Mouse (Mus musculus): Measurements from ENCODE around the gene Fhit. TPM values are rescaled to one million over a fixed set of nuclear protein-coding genes. Genes with fewer than 3 reads are reported as not detected.

Gene Fhit
- total RNA-seq, 1 experiment from 2014 or later: 3.8 TPM

- no peak for ATAC-seq (replicated peaks in 1 of 2; ENCODE audit: insufficient read depth in 1 of 2, low FRiP score in 2 of 2, low TSS enrichment in 1 of 2, low read depth in 1 of 2, poor library complexity in 2 of 2, severe bottlenecking in 2 of 2)
These were observed 680.5 kb downstream of the Fhit start for GRCm38 (mm10) chr14:10481370-10481769.

GRCm38 (mm10) chr14:10480681-10481080, 681.2 kb downstream of the Fhit start:
- no peak for ATAC-seq (replicated peaks in 1 of 2; ENCODE audit: insufficient read depth in 1 of 2, low FRiP score in 2 of 2, low TSS enrichment in 1 of 2, low read depth in 1 of 2, poor library complexity in 2 of 2, severe bottlenecking in 2 of 2)

GRCm38 (mm10) chr14:10453001-10453861, 708.6 kb downstream of the Fhit start:
- peak; percentile 93 to 98 for ATAC-seq (replicated peaks in 1 of 2; ENCODE audit: insufficient read depth in 1 of 2, low FRiP score in 2 of 2, low TSS enrichment in 1 of 2, low read depth in 1 of 2, poor library complexity in 2 of 2, severe bottlenecking in 2 of 2)

- no peak for ATAC-seq (replicated peaks in 1 of 2; ENCODE audit: insufficient read depth in 1 of 2, low FRiP score in 2 of 2, low TSS enrichment in 1 of 2, low read depth in 1 of 2, poor library complexity in 2 of 2, severe bottlenecking in 2 of 2)
These were observed 709.6 kb downstream of the Fhit start for GRCm38 (mm10) chr14:10452234-10452633.

DNA sequence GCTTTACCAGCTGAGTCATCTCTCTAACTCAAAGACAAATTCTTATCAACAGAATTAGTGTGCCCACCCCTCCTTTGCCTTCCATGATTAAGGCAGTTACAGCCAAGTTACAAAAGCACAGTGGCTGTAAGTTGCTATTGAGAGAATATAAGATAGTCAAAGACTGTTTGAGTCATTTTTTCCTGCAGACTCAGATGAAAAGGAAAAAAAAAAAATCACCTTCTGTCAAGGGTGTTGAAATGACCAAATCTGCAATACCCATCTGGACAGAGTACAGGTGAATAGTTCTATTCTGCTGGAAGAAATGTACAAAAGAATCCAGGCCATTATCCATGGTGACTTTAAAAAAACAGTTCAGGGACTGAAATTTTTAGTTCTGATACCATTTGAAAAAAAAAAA, 716.5 kb downstream of the Fhit start:
- no peak for ATAC-seq (replicated peaks in 1 of 2; ENCODE audit: insufficient read depth in 1 of 2, low FRiP score in 2 of 2, low TSS enrichment in 1 of 2, low read depth in 1 of 2, poor library complexity in 2 of 2, severe bottlenecking in 2 of 2)

GRCm38 (mm10) chr14:10439007-10439749, 722.7 kb downstream of the Fhit start:
- ATAC-seq (replicated peaks in 1 of 2; ENCODE audit: insufficient read depth in 1 of 2, low FRiP score in 2 of 2, low TSS enrichment in 1 of 2, low read depth in 1 of 2, poor library complexity in 2 of 2, severe bottlenecking in 2 of 2): peak; percentile 85 to 87

GRCm38 (mm10) chr14:10436193-10436592, 725.6 kb downstream of the Fhit start:
- ATAC-seq (replicated peaks in 1 of 2; ENCODE audit: insufficient read depth in 1 of 2, low FRiP score in 2 of 2, low TSS enrichment in 1 of 2, low read depth in 1 of 2, poor library complexity in 2 of 2, severe bottlenecking in 2 of 2): no peak

GRCm38 (mm10) chr14:10432502-10432901, 729.3 kb downstream of the Fhit start:
- no peak for ATAC-seq (replicated peaks in 1 of 2; ENCODE audit: insufficient read depth in 1 of 2, low FRiP score in 2 of 2, low TSS enrichment in 1 of 2, low read depth in 1 of 2, poor library complexity in 2 of 2, severe bottlenecking in 2 of 2)

DNA sequence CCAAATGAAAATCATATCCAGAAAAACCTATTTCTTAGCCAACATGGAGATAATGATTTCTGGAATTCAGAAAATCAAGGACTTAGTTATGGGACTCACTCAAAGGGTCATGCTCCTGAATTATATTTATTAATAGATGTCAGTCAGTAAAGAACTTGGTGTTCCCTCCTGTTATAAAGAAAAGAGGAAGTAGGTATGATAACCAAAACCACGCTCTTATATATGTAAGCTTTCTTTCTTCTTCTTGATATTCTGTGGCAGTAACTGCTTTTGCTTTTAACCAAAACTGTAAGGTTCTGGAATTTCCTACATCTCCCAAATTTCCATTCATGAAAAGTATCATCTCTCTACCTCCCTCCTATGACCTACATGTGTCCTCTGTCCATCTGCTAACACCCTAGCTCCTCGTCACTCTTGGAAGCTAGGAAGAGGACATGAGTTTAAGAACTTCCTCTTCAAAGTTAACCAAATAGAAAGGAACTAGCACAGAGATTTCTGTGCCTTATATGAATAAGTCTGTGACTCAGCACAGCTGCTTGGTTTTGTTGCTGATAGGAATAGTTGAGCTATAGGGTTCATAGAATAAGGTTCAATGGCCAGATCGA, 731.3 kb downstream of the Fhit start:
- ATAC-seq (replicated peaks in 1 of 2; ENCODE audit: insufficient read depth in 1 of 2, low FRiP score in 2 of 2, low TSS enrichment in 1 of 2, low read depth in 1 of 2, poor library complexity in 2 of 2, severe bottlenecking in 2 of 2): peak; percentile 87 to 93

DNA sequence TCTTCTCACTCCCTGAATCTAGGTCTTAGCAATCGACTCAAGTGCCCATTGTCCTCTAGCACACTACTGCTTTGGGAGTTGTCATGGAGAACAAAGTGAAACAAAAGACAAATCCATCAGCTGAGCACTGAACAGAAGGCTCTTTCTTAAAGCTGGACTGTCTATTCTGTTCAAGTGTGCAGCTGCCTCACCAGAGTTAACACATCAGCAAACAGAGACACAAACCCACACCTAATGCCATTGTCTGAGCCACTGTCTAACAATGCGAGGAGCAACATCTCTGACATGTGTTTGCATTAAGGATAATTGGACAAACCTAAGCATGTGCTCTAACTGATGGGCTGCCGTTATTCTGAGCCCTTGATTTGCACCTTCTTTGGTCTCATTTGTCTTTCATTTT, 738.3 kb downstream of the Fhit start:
- ATAC-seq (replicated peaks in 1 of 2; ENCODE audit: insufficient read depth in 1 of 2, low FRiP score in 2 of 2, low TSS enrichment in 1 of 2, low read depth in 1 of 2, poor library complexity in 2 of 2, severe bottlenecking in 2 of 2): no peak

DNA sequence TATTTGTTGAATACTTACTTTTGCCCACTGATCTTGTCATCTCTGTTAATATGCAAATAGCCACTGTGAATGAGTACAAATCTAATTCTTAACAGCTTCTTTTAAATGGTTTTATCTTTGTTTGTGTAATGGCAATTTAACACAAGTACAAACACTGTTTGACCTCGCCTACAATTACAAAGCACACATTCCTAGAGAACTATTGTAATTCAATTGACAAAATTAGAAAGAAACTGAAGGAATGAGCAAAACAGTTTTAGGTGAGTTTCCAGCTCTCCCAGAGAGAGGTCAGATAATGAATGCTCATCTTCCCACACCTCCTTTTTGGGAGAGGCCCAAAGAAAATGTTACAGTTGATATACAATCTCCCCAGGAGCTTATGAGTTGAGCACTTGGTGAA, 739.6 kb downstream of the Fhit start:
- ATAC-seq (replicated peaks in 1 of 2; ENCODE audit: insufficient read depth in 1 of 2, low FRiP score in 2 of 2, low TSS enrichment in 1 of 2, low read depth in 1 of 2, poor library complexity in 2 of 2, severe bottlenecking in 2 of 2): no peak

- ATAC-seq (replicated peaks in 1 of 2; ENCODE audit: insufficient read depth in 1 of 2, low FRiP score in 2 of 2, low TSS enrichment in 1 of 2, low read depth in 1 of 2, poor library complexity in 2 of 2, severe bottlenecking in 2 of 2): no peak
These were observed 746.8 kb downstream of the Fhit start for GRCm38 (mm10) chr14:10415068-10415467.

DNA sequence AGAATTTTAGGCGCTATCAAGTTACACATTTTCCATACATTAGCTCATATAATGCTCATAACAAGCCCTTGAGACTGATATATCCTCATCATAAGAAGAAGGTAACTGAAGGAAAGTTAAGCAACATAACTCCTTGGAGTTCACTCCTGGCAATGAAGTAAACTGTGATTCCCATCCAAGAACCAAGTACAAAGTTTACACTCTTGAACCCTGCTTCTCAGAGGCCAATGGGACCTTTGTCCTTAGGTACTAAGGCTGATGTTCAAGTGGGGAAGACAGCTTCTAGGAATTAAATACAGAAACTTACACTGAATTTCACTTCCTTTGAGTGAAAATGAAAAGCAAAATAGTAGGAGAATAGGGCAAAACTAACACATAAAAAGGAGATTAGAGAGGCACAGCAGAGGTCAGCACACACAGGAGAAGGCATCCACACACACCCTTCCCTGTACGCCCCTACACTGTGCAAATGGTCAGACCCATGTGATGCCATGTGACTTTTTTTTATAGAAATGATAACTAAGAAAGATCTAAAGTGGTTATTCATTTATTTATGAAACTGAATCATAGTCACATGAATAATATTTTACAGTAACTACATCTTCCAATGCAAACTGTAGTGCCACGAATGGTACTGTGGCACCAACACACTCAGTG, 752.4 kb downstream of the Fhit start:
- no peak for ATAC-seq (replicated peaks in 1 of 2; ENCODE audit: insufficient read depth in 1 of 2, low FRiP score in 2 of 2, low TSS enrichment in 1 of 2, low read depth in 1 of 2, poor library complexity in 2 of 2, severe bottlenecking in 2 of 2)

DNA sequence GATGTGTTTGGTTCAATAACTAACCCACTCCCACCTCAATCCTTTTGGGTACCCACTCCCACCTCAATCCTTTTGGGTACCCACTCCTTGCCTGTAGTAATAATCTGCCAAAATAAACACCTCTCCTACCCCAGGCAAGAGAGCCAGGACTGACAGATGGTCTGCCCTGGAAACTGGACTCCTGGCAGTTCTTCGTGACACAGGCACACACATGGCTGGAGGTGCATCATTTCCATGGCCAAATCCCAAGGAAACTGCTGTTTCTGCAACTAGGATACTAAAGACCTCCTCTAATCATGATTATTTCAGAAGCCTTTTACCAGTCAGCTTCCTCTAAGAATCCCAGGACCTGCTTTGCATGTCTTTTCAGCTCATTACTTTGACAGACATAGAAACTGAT, 756.5 kb downstream of the Fhit start:
- no peak for ATAC-seq (replicated peaks in 1 of 2; ENCODE audit: insufficient read depth in 1 of 2, low FRiP score in 2 of 2, low TSS enrichment in 1 of 2, low read depth in 1 of 2, poor library complexity in 2 of 2, severe bottlenecking in 2 of 2)

- ATAC-seq (replicated peaks in 1 of 2; ENCODE audit: insufficient read depth in 1 of 2, low FRiP score in 2 of 2, low TSS enrichment in 1 of 2, low read depth in 1 of 2, poor library complexity in 2 of 2, severe bottlenecking in 2 of 2): peak; percentile 82 to 85
These were observed 793.8 kb downstream of the Fhit start for GRCm38 (mm10) chr14:10367783-10368680.

GRCm38 (mm10) chr14:10366808-10367207, 795.0 kb downstream of the Fhit start:
- no peak for ATAC-seq (replicated peaks in 1 of 2; ENCODE audit: insufficient read depth in 1 of 2, low FRiP score in 2 of 2, low TSS enrichment in 1 of 2, low read depth in 1 of 2, poor library complexity in 2 of 2, severe bottlenecking in 2 of 2)

- ATAC-seq (replicated peaks in 1 of 2; ENCODE audit: insufficient read depth in 1 of 2, low FRiP score in 2 of 2, low TSS enrichment in 1 of 2, low read depth in 1 of 2, poor library complexity in 2 of 2, severe bottlenecking in 2 of 2): no peak
These were observed 797.6 kb downstream of the Fhit start for GRCm38 (mm10) chr14:10364281-10364680.
